Mouse (Mus musculus): ENCODE results near the gene Qpctl.
A peak's percentile ranks its signal among the peaks of the same experiment; 100 is the strongest.

Gene Qpctl

DNA sequence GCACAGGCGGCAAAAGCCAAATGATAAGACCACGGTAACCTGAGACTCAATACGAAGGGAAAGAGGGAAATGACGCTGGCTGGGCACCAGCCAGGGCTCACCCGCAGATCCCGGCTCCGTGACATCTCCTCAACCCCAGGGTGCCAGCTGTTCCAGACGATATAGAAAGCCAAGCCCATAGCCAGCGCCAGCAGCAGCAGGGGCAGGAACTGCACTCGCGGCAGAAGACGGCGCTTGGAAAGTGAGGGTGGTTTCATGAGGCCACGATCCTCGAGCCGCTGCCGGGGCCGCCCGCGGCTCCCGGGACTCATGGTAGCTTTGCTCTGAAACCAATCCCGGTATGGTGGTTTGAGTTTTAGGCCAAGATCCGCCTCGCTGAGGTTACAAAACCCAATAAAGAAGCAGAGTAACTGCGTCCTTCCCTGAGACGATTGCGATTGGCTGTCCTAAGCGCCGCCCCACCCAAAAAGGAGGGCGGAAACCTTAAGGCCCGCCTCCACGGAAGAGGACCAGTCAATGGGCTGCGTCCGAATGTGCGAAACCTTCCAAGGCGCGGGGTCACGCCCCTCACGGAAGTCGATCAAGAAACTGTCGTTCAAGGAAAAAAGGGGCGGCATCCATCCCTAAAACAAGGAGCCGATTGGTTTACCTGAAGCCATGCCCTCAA, at the start of gene Qpctl:
TSS of gene Qpctl (minus strand) at position 417 of the 667 bp plus-strand sequence.
- DNase-seq (ENCODE audit: low read depth, low spot score) = peak; percentile 100

DNA sequence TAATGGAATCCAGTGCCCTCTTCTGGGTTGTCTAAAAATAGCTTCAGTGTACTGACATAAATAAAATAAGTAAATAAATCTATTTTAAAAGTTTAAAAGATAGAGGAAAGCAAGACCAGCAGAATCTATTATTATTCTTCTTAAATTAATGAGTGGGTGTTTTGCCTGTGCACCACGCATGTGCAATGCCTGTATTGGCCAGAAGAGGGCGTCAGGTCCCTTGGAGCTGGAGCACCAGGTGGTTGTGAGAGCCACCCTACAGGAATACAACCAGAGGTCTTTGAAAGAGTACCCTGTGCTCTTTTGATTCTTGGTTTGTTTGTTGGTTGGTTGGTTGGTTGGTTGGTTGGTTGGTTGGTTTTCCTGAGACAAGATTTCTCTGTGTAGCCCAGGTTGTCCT, 48.9 kb upstream of the Qpctl start:
- peak; percentile 66 for DNase-seq (ENCODE audit: low read depth, low spot score)

DNA sequence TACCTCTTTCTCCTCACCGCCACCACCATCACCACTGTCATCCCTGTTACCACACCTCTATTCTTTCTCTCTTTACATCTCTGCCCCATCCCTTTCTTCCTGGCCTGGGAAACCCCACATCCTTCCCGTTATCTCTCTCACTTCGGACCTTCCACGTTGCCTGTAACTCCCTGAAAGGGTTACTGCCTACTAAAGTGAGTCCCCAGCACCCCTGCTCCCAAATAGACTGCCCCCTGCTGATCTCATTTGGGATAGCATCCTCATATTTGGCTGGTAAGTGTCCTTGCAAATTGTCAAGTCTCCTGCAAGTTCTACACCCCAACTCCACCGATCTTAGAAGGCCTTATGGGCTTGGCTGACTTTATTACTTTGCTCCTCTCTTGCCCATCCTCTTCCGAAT, 47.6 kb upstream of the Qpctl start:
- DNase-seq (ENCODE audit: low read depth, low spot score) = peak; percentile 66

DNA sequence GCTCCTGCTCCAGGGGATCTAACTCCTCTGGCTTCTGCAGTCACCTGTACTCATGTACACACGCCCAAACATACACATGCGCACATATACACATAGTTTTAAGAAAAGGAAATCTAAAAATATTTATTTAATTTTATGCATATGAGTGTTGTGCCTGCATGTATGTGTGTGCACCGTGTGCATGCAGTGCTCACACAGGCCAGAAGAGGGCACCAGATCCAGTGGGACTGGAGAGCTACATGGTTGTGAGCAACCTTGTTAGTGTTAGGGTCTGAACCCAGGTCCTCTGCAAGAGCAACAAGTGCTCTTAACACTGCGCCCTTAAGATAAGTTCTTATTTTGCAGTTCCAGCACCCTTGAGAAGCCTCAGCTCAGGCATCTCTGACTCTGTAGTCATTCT, 45.6 kb upstream of the Qpctl start:
- DNase-seq (ENCODE audit: low read depth, low spot score) = no peak

DNA sequence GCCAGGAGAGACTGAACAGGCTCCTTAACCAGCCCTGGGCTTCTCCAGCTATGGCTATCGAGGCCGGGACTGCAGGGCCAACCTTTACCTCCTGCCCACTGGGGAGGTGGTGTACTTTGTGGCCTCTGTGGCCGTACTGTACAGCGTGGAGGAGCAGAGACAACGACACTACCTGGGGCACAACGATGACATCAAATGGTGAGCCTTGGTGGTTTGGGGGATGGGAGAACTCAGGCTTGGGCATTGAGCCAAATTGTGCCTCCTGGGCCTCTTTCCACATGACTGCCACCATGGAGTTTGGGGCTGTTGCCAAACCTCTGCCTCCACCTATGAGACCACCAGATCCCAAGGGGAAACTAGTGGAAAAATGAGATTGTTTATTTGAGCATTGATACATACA, 35.7 kb upstream of the Qpctl start:
- no peak for DNase-seq (ENCODE audit: low read depth, low spot score)

DNA sequence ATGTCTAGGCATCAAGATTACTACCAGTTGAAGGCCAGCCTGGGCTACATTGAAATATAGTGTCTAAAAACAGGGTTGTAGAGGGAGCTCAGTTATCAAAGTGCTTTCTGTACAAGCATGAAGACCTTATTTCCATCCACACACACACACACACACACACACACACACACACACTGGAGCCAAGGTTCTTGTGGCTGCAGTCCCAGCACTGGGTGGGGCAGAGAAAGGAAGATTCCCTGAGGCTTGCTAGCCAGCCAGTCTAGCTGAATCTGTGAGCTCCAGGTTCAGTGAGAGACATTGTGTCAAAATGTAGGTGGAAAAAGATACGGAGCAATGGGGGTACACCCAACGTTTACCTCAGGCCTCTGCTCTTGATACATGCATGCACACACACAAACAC, 35.2 kb upstream of the Qpctl start:
- DNase-seq (ENCODE audit: low read depth, low spot score) = no peak

DNA sequence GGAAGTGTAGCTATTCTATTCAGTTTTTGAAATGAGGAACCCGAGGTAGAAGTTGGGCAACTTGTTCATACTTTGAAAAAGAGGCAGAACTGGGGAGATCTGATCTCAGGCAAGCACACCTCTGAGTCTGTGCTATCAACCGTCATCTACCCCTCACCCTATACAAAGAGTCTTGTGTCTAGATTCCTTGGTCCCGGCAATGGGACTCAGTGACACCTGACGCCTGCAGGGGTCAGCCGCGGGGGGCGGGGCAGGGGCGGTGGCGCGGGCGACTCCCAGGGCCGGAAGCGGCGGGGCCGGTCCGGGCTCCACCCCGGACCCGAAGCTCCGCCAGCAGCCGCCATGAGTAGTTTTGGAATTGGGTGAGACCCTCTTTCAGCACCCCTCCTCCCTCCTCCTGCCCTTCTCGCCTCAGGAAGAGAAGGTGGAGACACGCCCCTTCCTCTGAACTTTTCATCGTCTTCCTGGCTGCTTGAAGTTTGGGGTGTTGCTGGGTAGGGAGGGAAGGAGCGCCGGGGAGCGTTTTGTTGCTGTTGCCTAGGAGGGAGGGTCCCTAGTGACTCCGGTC, 31.9 kb upstream of the Qpctl start:
- DNase-seq (ENCODE audit: low read depth, low spot score) = peak; percentile 71

DNA sequence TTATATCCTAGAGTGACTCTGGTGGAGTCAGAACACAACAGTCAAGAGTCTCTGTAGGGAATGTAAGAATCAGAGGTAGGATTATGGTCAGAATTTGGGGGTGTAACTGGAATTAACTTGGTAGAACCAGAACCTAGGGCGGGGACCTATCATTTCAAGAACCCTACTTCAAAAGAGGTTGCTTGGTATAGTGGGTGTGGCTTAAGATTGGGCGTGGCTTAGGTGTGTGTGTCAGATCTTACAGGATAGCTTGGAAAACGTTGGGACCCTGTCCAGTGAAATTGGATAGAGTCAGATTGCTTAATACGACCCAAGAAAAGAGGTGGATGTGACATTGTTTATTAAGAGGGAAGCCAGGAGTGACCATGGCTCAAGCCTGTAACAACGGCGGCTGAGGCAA, 30.8 kb upstream of the Qpctl start:
- peak; percentile 52 for DNase-seq (ENCODE audit: low read depth, low spot score)

DNA sequence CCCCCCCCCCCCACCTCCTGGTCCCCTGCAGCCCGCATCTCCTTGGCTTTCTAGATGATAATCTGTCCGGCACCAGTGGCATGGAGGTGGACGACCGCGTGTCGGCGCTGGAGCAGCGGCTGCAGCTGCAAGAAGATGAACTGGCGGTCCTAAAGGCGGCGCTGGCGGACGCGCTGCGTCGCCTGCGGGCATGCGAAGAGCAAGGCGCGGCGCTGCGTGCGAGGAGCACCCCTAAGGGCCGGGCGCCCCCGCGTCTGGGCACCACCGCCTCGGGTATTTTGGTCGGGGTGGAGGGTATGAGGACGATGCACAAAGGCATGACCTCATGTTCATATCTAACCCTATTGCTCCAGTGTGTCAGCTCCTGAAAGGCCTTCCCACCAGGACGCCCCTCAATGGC, 30.1 kb upstream of the Qpctl start:
- peak; percentile 86 for DNase-seq (ENCODE audit: low read depth, low spot score)

DNA sequence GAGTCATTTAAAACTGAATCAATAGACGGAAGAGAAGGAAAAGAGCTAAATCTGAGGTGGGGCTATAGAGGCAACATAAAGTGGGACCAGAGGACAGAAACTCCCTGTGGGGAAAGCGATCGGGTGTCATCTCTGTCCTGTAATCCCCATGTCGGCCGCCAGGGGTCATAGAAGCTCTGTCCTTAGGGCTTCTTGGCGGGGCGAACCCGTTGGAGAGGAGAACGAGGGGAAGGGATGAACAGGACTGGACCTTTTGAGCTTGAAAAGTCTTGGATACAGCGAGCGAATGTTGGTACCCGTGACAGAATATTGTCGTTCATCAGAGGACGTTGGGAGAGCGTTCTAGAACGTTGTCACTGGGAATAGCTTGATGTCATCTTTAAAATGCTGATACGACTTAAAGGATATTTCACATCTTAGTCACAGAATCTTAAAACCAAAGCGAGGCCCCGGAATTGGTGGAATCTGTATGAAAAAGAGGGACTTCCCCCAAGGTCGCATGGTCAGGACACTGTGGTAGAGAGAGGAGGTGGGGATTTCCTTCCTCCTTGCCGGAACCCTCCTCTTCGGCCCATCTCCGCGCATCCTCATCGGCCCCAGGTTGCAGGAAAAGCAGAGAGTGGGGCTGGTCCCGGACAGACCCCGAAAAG, 29.5 kb upstream of the Qpctl start:
- peak; percentile 79 for DNase-seq (ENCODE audit: low read depth, low spot score)

DNA sequence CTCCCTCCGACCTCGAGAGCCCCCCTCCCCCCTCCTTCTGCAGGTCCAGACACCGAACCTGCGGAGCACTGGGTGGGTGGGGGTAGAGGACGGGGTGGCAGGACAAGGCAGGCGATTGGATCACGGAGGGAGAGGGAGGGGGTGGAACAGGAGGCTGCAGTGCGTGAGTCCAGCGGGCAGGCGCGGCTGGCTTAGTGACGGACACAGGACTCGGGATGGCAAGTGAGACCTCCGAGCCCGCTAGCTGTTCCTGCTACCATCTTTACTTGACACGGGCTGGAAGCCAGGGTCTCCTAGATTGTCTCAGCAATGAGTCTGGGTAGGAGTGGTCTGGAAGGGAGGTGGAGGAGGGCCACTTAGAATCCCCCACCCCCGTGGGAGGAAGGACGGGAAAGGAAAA, 28.9 kb upstream of the Qpctl start:
- peak; percentile 26 for DNase-seq (ENCODE audit: low read depth, low spot score)

DNA sequence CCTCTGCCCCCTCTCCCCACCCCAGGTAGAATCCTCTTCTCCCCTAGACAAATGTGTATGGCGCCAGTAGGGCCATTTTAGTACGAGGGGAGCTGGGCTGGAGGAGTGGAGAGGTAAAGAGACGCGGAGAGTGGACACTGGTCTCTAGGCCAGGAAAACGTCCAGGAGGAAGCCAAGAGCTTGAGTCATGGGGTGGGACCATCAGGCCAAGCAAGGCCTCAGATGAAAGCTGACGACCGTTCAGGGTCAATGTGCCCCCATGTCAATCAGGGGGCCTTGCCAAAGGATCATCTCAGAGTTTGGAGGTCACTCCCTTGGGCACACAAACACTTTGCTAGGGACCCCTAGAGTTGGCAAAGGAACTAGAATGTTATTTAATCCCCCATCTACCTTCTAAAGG, 28.1 kb upstream of the Qpctl start:
- DNase-seq (ENCODE audit: low read depth, low spot score) = no peak

DNA sequence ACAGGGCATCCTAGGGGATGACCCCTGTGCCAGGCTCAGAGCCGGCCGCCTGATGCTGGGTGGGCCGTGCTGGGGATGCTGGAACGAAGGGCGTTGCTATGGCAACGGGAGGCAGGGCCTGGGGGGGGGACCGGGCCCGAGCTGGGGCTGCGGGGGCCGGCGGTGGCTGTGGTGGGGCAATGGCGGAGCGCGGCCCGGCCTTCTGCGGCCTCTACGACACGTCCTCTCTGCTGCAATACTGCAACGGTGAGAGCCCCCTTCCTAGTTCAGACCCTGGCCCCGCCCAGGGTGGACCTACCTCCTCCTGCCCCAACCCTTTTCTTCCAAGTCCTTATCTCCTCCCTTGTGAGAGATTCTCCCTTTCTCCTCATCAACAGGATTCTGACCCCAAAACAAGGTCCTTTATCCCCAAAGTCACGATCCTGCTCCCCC, 27.4 kb upstream of the Qpctl start:
- DNase-seq (ENCODE audit: low read depth, low spot score) = no peak

DNA sequence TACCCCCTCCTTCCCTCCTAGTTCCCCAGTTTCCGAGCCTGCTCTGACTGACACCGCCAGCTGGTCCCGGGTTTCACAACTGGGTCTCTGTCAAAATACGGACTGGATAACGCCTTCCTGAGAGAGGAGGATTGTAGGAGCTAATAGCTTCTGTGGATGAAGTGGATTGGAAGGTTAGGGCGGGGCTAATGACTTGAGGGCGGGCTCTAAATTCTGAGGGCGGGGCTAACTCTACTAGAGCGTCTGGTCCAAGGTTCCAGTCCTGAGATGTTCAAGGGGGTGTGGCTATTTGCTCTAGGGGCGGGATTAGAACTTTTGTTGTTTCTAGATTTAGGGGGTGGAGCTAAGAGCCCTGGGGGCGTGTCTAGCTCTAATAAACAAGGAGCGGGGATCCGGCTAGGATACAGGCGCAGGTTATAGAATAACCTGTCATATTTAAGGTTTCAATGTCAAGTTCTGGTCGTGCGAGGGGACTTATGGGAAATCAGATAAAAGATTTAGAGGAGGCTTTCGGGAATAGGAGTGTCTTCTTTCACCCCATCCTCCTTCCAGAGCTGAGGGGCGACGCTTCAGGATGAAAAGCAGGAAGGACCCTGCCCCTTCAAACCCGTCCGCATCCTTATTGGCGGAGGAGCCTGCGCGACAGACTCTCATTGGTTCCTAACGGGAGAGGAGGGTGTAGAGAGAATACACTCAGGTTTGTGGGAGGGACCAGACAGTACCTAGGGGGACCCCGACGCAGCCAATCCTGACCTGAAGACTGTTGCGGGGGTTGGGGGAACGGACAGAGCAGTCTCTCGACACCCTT, 26.8 kb upstream of the Qpctl start, which contains the start of gene Eml2:
TSS of gene Eml2 (plus strand) at position 714 of the 808 bp plus-strand sequence.
- peak; percentile 46 for DNase-seq (ENCODE audit: low read depth, low spot score)

DNA sequence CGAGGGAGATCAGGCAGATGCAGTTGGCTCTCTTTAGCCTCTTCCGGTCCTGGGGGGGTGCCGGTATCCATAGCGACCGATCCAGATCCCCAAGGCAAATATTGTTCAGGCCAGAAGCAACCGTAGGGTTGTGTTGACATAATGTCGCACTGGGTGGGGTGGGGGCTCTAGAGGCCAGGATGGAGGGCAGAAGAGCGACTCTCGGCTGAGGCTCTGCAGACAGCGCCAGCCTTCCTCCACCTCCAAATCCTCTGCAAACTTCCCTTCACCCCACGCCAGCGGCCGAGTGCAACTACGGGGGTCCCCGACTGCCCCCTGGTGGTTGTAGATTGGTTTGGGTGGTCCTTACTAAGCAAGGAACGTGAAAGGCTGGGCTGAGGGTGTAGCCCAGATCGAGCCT, 23.8 kb upstream of the Qpctl start:
- peak; percentile 61 for DNase-seq (ENCODE audit: low read depth, low spot score)

DNA sequence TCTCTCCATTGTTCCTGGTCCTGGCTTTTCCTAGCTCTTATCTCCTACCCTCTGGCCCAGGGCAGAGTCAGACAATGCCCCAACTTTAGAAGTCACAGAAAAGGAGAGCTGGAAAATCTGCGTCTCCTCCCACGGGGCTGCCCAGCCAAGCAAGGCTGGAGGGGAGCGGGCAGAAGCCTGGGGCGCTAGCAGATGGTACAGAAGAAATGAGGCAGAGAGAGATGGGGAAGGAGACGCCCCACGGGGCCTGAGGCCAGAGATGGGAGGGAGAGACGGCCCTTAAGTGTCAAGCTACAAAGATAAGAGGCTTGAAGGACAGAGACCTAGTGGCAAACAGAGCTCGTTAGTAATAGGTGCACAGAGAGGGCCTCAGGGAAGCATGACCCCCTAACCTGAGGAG, 22.7 kb upstream of the Qpctl start:
- DNase-seq (ENCODE audit: low read depth, low spot score) = no peak

DNA sequence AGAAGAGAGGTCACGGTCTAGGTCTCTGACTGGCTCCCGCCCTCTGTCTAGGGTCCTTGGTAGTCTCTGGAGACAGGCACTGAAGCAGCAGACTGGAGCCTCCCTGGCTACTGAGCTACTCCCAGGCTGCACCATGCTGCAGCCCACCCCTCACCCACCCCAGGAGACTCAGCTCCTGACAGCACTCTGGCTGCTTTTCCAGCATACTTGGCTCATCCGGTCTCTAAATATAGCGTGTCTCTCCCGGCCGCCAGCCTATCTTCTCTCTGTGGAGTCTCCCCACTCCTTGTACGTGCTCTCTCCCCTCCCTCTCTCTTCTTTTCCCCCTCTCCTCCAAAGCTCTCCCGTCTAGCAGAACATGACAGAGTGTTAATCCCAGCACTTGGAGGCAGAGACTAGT, 21.1 kb upstream of the Qpctl start:
- DNase-seq (ENCODE audit: low read depth, low spot score) = no peak

DNA sequence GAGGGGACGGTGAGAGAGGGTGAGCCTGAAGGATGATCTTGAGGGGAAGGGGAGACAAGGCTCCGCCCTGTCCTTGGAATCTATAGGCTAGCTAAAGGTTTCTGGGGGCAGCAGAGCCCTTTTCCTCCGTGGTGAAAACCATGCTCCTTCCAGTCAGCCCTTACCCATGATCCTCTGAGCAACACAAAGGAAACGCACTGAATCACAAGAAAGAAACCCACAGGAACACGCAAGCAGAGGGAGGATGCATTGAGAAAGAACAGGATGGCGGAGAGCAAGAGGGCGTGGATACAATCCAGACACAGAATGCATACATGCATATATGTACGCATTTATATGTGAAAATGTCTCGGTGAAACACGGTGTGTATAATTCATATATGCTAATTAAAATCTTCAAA, 20.4 kb upstream of the Qpctl start:
- no peak for DNase-seq (ENCODE audit: low read depth, low spot score)

DNA sequence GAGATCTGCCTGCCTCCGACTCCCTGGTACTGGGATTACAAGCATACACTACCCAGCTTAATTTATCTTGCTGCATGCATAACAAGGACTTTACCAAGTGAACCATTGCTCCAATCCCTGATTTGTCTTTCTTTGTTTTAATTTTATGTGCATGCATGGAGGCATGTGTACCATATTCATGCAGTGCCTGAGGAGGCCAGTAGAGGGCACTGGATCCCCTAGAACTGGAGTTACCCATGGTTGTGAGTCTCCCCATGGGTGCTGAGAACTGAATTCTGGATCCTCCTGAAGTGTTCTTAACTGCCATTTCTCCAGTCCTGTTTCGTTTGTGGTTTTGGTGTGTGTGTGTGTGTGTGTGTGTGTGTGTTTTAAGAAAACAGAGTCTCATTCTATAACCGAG, 17.9 kb upstream of the Qpctl start:
- no peak for DNase-seq (ENCODE audit: low read depth, low spot score)

DNA sequence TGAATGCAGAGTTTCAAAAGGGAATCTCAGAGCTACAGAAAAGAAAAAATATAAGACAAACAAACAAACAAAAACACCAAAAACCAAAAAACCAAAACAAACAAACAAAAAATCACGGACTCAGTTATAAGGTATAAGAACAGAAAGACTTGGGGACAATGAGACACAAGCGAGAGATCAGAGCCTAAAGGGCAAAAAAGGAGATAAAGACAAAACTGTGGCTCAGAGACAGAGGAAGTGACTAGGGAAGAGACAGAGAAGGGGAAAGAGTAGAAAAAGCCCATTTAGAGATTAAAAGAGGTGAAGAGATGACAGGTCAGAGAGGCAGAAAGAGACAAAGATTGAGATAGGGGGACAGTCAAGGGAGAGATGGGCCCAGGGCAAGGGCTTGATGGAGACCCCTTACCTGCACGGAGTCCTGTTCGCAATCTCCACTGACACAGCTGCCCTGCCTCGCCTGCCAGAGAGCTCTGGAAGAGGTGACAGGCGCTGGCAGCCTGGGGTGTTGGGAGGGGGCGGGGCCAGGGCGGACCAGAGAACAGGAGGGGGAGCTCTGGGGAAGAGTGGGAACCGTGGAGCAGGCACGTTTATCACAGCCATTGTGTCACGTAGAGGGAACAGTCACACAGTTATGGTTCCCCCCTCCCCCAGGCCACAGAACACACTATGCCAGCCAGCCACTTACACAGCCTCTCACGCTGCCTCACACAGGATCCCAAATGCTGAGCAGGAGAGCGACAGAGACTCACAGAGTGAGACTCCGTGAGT, 16.7 kb upstream of the Qpctl start, which contains the start of gene Gipr:
TSS of gene Gipr (minus strand) at position 472 of the 768 bp plus-strand sequence.
- DNase-seq (ENCODE audit: low read depth, low spot score) = no peak

DNA sequence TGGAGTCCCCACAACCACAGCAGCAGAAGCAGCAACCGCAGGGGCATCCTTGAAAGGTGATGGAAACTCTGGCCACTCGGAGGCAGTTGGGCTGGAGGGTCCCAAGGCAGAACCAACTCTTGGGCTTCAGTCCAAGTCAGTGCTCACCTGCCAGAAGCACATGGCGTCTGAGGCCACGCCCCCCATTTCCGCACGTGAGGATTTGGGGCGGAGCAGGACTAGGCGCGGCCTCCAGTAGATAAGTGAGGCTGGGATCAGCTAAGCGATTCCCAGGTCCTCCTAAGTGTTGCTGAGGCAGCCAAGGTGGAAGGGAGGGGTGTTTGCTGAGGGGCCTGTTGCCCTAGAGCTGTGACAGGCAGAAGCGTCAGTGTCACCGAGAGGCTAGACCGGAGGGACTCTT, 15.9 kb upstream of the Qpctl start:
- peak; percentile 70 for DNase-seq (ENCODE audit: low read depth, low spot score)

Measured in CD4-positive helper T cell, adult 2 months (primary cell).